Mouse (Mus musculus): ENCODE data around the gene Lce1l. TPM values are rescaled to one million over a fixed set of nuclear protein-coding genes. Genes with fewer than 3 reads are reported as not detected.
"Not testable (repeated sequence)": the region's sequence is repeated elsewhere in the genome, so short reads cannot be mapped to it uniquely, and the experiment has no call there.

Lce1l gene
- total RNA-seq (2021), result not detected
- long read RNA-seq, experiment 1, result 0 reads
- long read RNA-seq, experiment 2, result 0 reads

DNA sequence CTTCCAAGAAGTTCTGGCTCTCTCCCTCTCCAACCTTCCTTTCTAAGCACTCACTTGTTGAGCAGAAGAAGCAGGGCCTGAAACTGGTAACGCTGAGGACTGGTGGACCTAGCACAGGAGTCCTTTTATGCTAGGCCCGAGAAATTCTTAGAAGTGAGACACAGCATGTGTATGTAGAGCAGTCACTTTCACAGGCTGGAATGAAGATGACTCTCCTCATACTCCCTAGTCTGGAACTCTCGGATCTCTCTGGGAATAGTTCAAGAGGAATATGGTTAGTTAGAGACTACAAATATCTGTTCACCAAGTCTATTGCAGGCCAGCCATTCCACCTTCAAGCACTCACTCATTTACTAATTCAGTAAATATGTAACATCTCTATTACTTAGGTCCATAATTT, at the start of gene Lce1l:
Gene Lce1l (minus strand): TSS at position 101 of the 400 bp plus-strand sequence.
- no peak for DNase-seq (ENCODE audit: low spot score)

- no peak for DNase-seq (ENCODE audit: low spot score)
Measured at GRCm38 (mm10) chr3:92894489-92894888, 43.4 kb upstream of the Lce1l start.

- no peak for DNase-seq (ENCODE audit: low spot score)
Measured at GRCm38 (mm10) chr3:92894063-92894462, 43.0 kb upstream of the Lce1l start.

DNA sequence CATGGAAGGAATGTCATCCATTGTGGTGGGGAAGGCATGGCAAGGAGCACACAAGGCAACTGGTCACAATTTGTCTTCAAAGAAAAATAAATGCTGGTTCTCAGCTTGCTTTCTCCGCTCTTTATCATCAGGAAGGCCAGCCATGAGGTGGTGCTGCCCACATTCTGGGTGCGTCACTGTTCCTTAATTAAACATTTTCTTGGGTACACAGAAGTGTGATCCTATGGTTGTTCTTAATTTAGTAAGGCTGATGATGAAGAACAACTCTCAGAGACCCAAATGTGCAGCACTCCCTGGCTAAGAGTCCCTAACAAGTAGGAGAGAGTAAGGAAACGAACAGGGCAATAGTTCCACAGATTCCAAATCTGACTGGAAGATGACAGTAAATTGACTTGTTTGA, 23.1 kb upstream of the Lce1l start:
- DNase-seq (ENCODE audit: low spot score), result no peak

DNA sequence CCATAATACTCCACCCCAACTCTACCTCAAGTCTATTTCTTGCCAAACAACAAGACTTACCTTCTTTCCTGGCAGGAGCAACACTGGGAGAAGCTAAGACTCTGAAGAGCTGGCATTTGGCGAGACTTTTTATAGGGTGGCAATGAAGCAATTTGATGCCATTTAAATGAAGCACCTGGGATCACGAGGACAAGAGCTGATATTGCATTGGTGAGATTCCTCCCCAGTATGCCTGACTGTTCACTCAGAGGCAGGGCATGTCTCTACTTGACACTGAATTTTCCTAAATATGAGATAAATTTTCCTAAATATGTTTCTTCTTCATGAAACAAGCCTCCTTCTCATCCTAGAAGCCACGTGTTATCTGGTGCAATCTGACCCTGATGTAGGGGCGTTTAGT, 19.0 kb upstream of the Lce1l start, which contains the start of gene 2310050C09Rik:
Gene 2310050C09Rik (minus strand): TSS at position 101 of the 400 bp plus-strand sequence.
- DNase-seq (ENCODE audit: low spot score), result no peak

GRCm38 (mm10) chr3:92827108-92827507, 24.0 kb downstream of the Lce1l start, which contains the start of gene Kprp:
Gene Kprp (minus strand): TSS chr3:92827247.
- DNase-seq (ENCODE audit: low spot score), result no peak

- DNase-seq (ENCODE audit: low spot score), result no peak
Measured at GRCm38 (mm10) chr3:92825808-92826207, 25.3 kb downstream of the Lce1l start.

- DNase-seq (ENCODE audit: low spot score), result not testable (repeated sequence)
Measured at GRCm38 (mm10) chr3:92816036-92816435, 35.0 kb downstream of the Lce1l start.

GRCm38 (mm10) chr3:92815581-92815980, 35.5 kb downstream of the Lce1l start:
- DNase-seq (ENCODE audit: low spot score), result no peak

DNA sequence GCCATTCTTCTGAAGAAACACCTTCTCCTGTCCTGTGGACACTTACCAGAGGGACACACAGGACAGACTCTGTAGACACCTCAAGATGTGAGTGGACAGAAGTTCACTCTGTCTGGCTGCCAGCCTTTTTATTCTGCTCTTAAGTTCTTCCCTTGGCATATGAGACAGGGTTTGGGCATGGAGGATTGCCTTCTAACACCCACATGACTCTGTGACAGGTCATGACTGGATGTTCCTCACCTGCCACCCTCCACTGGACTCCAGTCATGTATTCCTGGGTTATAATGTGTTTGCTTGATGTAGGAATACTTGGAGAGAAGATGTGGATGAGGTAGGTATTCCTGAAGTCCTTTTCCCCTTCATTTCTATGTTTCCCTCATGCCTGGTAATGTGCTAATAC, 43.3 kb downstream of the Lce1l start, which contains the start of gene Lce1k:
Gene Lce1k (minus strand): TSS at position 101 of the 400 bp plus-strand sequence.
- no peak for DNase-seq (ENCODE audit: low spot score)

Other genes with a start within 250 kb of the Lce1l start
- gene 2210017I01Rik, start 243.8 kb downstream of the Lce1l start, total RNA-seq (2021), result not detected
- gene Lce6a, start 229.6 kb downstream of the Lce1l start, total RNA-seq (2021), result not detected
- not detected for gene Lce1a1, start 203.0 kb downstream of the Lce1l start, total RNA-seq (2021)
- not detected for gene Lce1b, start 194.4 kb downstream of the Lce1l start, total RNA-seq (2021)
- gene Lce1a2, start 181.0 kb downstream of the Lce1l start, total RNA-seq (2021), result not detected
- gene Lce1c, start 172.0 kb downstream of the Lce1l start, total RNA-seq (2021), result not detected
- not detected for gene Lce1d, start 164.1 kb downstream of the Lce1l start, total RNA-seq (2021)
- not detected for gene Lce1e, start 142.2 kb downstream of the Lce1l start, total RNA-seq (2021)
- gene Lce1f, start 130.9 kb downstream of the Lce1l start, total RNA-seq (2021), result not detected
- not detected for gene Gm38119, start 112.2 kb downstream of the Lce1l start, total RNA-seq (2021)
- gene Lce1g, start 98.9 kb downstream of the Lce1l start, total RNA-seq (2021), result not detected
- not detected for gene Lce1h, start 86.2 kb downstream of the Lce1l start, total RNA-seq (2021)
- gene Lce1i, start 72.4 kb downstream of the Lce1l start, total RNA-seq (2021), result not detected
- gene Lce1j, start 60.8 kb downstream of the Lce1l start, total RNA-seq (2021), result not detected
- not detected for gene Lce1k, start 43.4 kb downstream of the Lce1l start, total RNA-seq (2021)
- not detected for gene Kprp, start 24.0 kb downstream of the Lce1l start, total RNA-seq (2021)
- not detected for gene 2310050C09Rik, start 18.9 kb upstream of the Lce1l start, total RNA-seq (2021)
- gene Lce3a, start 74.9 kb upstream of the Lce1l start, total RNA-seq (2021), result not detected
- gene Lce3b, start 81.7 kb upstream of the Lce1l start, total RNA-seq (2021), result not detected
- gene Lce3c, start 93.2 kb upstream of the Lce1l start, total RNA-seq (2021), result not detected
- gene Lce3d, start 106.1 kb upstream of the Lce1l start, total RNA-seq (2021), result not detected
- gene Lce3e, start 115.8 kb upstream of the Lce1l start, total RNA-seq (2021), result not detected
- not detected for gene Lce3f, start 140.9 kb upstream of the Lce1l start, total RNA-seq (2021)
- not detected for gene Crct1, start 164.4 kb upstream of the Lce1l start, total RNA-seq (2021)
- not detected for gene Lce1m, start 167.8 kb upstream of the Lce1l start, total RNA-seq (2021)
- gene Gm4858, start 217.5 kb upstream of the Lce1l start, total RNA-seq (2021), result not detected

All from gastrocnemius, adult 18-20 months (tissue).